Mouse (Mus musculus) MN1 (cell line): ENCODE measurements at regions not wholly inside any gene's neighbourhood (a gene's known extent, or its start where the extent isn't known, plus 50 kb on each side); places are given as distances from the start of the nearest gene placed in this dataset.
A peak's percentile ranks its signal among the peaks of the same experiment; 100 is the strongest.

ENCODE experiments used
- DNase-seq: peaks from one replicate; pipeline ENCODE4 v3.0.0-alpha.2; 2016; ENCODE audit warnings: low spot score

GRCm38 (mm10) chr3:147096179-147096578 lies 244.0 kb downstream of the Ttll7 start:
- no peak for DNase-seq

GRCm38 (mm10) chr3:147098065-147098580 lies 246.0 kb downstream of the Ttll7 start:
- DNase-seq: no peak

GRCm38 (mm10) chr3:147098611-147099010 lies 246.4 kb downstream of the Ttll7 start:
- DNase-seq: no peak

- no peak for DNase-seq
Measured at GRCm38 (mm10) chr3:147099143-147099713, 247.1 kb downstream of the Ttll7 start.

GRCm38 (mm10) chr3:147101053-147101764 lies 249.0 kb downstream of the Ttll7 start:
- no peak for DNase-seq

- peak; percentile 18 for DNase-seq
Measured at GRCm38 (mm10) chr3:147101765-147102113, 249.6 kb downstream of the Ttll7 start.

- no peak for DNase-seq
Measured at GRCm38 (mm10) chr3:147103428-147103827, 251.3 kb downstream of the Ttll7 start.

GRCm38 (mm10) chr3:147117609-147118008 lies 265.4 kb downstream of the Ttll7 start:
- DNase-seq: no peak

- no peak for DNase-seq
Measured at GRCm38 (mm10) chr3:147118092-147118491, 265.9 kb downstream of the Ttll7 start.

- no peak for DNase-seq
Measured at GRCm38 (mm10) chr3:147118622-147119021, 266.5 kb downstream of the Ttll7 start.

- no peak for DNase-seq
Measured at GRCm38 (mm10) chr3:147121826-147122225, 269.7 kb downstream of the Ttll7 start.

- no peak for DNase-seq
Measured at GRCm38 (mm10) chr3:147127740-147128139, 275.6 kb downstream of the Ttll7 start.

- no peak for DNase-seq
Measured at GRCm38 (mm10) chr3:147132830-147133229, 280.7 kb downstream of the Ttll7 start.

- no peak for DNase-seq
Measured at GRCm38 (mm10) chr3:147133408-147133807, 281.2 kb downstream of the Ttll7 start.

- no peak for DNase-seq
Measured at GRCm38 (mm10) chr3:147140414-147140813, 288.2 kb downstream of the Ttll7 start.

- DNase-seq: no peak
Measured at GRCm38 (mm10) chr3:147153456-147153855, 301.3 kb downstream of the Ttll7 start.

- no peak for DNase-seq
Measured at GRCm38 (mm10) chr3:147153998-147154397, 301.8 kb downstream of the Ttll7 start.

GRCm38 (mm10) chr3:147163126-147163525 lies 311.0 kb downstream of the Ttll7 start:
- DNase-seq: no peak

- DNase-seq: no peak
Measured at GRCm38 (mm10) chr3:147163540-147163939, 311.4 kb downstream of the Ttll7 start.

- no peak for DNase-seq
Measured at GRCm38 (mm10) chr3:147164931-147165330, 312.8 kb downstream of the Ttll7 start.

- no peak for DNase-seq
Measured at GRCm38 (mm10) chr3:147166555-147166954, 314.4 kb downstream of the Ttll7 start.

GRCm38 (mm10) chr3:147169215-147169614 lies 317.0 kb downstream of the Ttll7 start:
- DNase-seq: no peak

- DNase-seq: no peak
Measured at GRCm38 (mm10) chr3:147170106-147170505, 317.9 kb downstream of the Ttll7 start.

- no peak for DNase-seq
Measured at GRCm38 (mm10) chr3:147178746-147179145, 326.6 kb downstream of the Ttll7 start.
